Mouse (Mus musculus) liver, embryonic 14.5 days (tissue): Measurements from ENCODE around the gene Unc93b1.

Experiments used
- CTCF ChIP-seq: IDR thresholded peaks from 2 replicates; pipeline ENCODE4 v1.5.1; 2016; ENCODE audit warnings: antibody characterized with exemption, low read depth, control low read depth
- EP300 ChIP-seq: IDR thresholded peaks from 2 replicates; pipeline ENCODE4 v1.6.1; 2016; ENCODE audit warnings: antibody characterized with exemption, low read depth

GRCm38 (mm10) chr19:3988066-3988465 is 53.1 kb downstream of the Unc93b1 start:
- TF ChIP-seq CTCF (no peak), EP300 (no peak)
